Mouse (Mus musculus) gastrocnemius, postnatal 25 days (tissue): Measurements from ENCODE around the gene Zfp511. TPM values are rescaled to one million over a fixed set of nuclear protein-coding genes. Genes with fewer than 3 reads are reported as not detected.
A peak's percentile ranks its signal among the peaks of the same experiment; 100 is the strongest.

Experiments used
- DNase-seq: peaks from one replicate; pipeline ENCODE4 v3.0.0; 2022
- long read RNA-seq, 2 experiments: library from polyadenylated mRNA; stranded (forward); transcript quantifications; one replicate each; pipeline ENCODE4 v2.0.0; 2021
- total RNA-seq, 2 experiments: library from RNA; stranded (reverse); gene quantifications; 1 replicate in 1 of 2; 2 replicates in 1 of 2; pipeline ENCODE4 v1.2.3; 2021

Zfp511 gene
- 1 to 10 TPM; 7.1 to 8.5 TPM for total RNA-seq
- long read RNA-seq, experiment 1, transcript Zfp511-201 (6 exons, 1,076 nt): major isoform, 14 of 16 reads
- long read RNA-seq, experiment 1, partial matches to known transcripts: 0 of 16 reads
- long read RNA-seq, experiment 1, other reads (novel, unspliced or antisense): 2 of 16 reads
- long read RNA-seq, experiment 2, transcript Zfp511-201 (6 exons, 1,076 nt): major isoform, 15 of 16 reads
- long read RNA-seq, experiment 2, partial matches to known transcripts: 0 of 16 reads
- long read RNA-seq, experiment 2, other reads (novel, unspliced or antisense): 1 of 16 reads

GRCm38 (mm10) chr7:140036281-140037170 lies at the start of gene Zfp511, which contains the start of gene Tubgcp2:
Gene Zfp511 (plus strand): TSS chr7:140036391.
Gene Tubgcp2 (minus strand): TSS chr7:140036669.
- DNase-seq: peak; percentile 93

GRCm38 (mm10) chr7:139988272-139988671 lies 47.9 kb upstream of the Zfp511 start:
- DNase-seq: no peak

- DNase-seq: no peak
These were observed 45.3 kb upstream of the Zfp511 start for GRCm38 (mm10) chr7:139990864-139991394.

GRCm38 (mm10) chr7:139992406-139992805 lies 43.8 kb upstream of the Zfp511 start, which contains the start of gene Adam8:
Gene Adam8 (minus strand): TSS chr7:139992562.
- peak; percentile 32 for DNase-seq

GRCm38 (mm10) chr7:139993532-139993931 lies 42.7 kb upstream of the Zfp511 start:
- no peak for DNase-seq

- DNase-seq: no peak
These were observed 42.0 kb upstream of the Zfp511 start for GRCm38 (mm10) chr7:139994202-139994601.

- DNase-seq: no peak
These were observed 41.5 kb upstream of the Zfp511 start for GRCm38 (mm10) chr7:139994676-139995075.

- DNase-seq: no peak
These were observed 37.4 kb upstream of the Zfp511 start for GRCm38 (mm10) chr7:139998691-139999350.

GRCm38 (mm10) chr7:140001086-140001740 lies 35.0 kb upstream of the Zfp511 start:
- DNase-seq: no peak

GRCm38 (mm10) chr7:140004666-140005065 lies 31.5 kb upstream of the Zfp511 start:
- no peak for DNase-seq

GRCm38 (mm10) chr7:140006861-140007611 lies 29.2 kb upstream of the Zfp511 start:
- DNase-seq: no peak

GRCm38 (mm10) chr7:140007781-140008180 lies 28.4 kb upstream of the Zfp511 start:
- no peak for DNase-seq

GRCm38 (mm10) chr7:140011336-140011735 lies 24.9 kb upstream of the Zfp511 start:
- no peak for DNase-seq

- DNase-seq: no peak
These were observed 4.4 kb upstream of the Zfp511 start for GRCm38 (mm10) chr7:140031771-140032170.

- no peak for DNase-seq
These were observed 3.8 kb upstream of the Zfp511 start for GRCm38 (mm10) chr7:140032366-140032765.

GRCm38 (mm10) chr7:140033386-140033785 lies 2.8 kb upstream of the Zfp511 start:
- no peak for DNase-seq

- DNase-seq: no peak
These were observed 735 bp upstream of the Zfp511 start for GRCm38 (mm10) chr7:140035456-140035855.

GRCm38 (mm10) chr7:140037171-140037555 lies 972 bp downstream of the Zfp511 start:
- DNase-seq: no peak

GRCm38 (mm10) chr7:140042728-140043127 lies 6.5 kb downstream of the Zfp511 start:
- DNase-seq: no peak

GRCm38 (mm10) chr7:140045546-140045945 lies 9.4 kb downstream of the Zfp511 start:
- DNase-seq: no peak

- peak; percentile 20 for DNase-seq
These were observed 11.7 kb downstream of the Zfp511 start for GRCm38 (mm10) chr7:140047811-140048311.
